Mouse (Mus musculus) left cerebral cortex, adult 6 months (tissue): ENCODE data around the gene Ssr2. TPM values are rescaled to one million over a fixed set of nuclear protein-coding genes. Genes with fewer than 3 reads are reported as not detected.

Source experiments
- long read RNA-seq, 2 experiments: library from polyadenylated mRNA; unstranded; transcript quantifications; one replicate each; pipeline ENCODE4 v2.0.0; 2019 to 2020
- polyA plus RNA-seq: library from polyadenylated mRNA; unstranded; fragments of <200 nt; fragmentation: Nextera tagmentation; gene quantifications from 2 replicates; pipeline ENCODE4 v1.2.3, GENCODE M21; 2021

Gene Ssr2
- 189 and 202 TPM in 2 replicates for polyA plus RNA-seq
- long read RNA-seq, experiment 1, transcript Ssr2-201 (5 exons, 1,189 nt): minor isoform, 27 of 128 reads
- long read RNA-seq, experiment 1, transcript Ssr2-207 (6 exons, 1,059 nt): major isoform, 95 of 128 reads
- long read RNA-seq, experiment 1, partial matches to known transcripts: 2 of 128 reads
- long read RNA-seq, experiment 1, other reads (novel, unspliced or antisense): 4 of 128 reads
- long read RNA-seq, experiment 2, transcript Ssr2-207 (6 exons, 1,059 nt): major isoform, 129 of 186 reads
- long read RNA-seq, experiment 2, transcript Ssr2-201 (5 exons, 1,189 nt): minor isoform, 43 of 186 reads
- long read RNA-seq, experiment 2, partial matches to known transcripts: 11 of 186 reads
- long read RNA-seq, experiment 2, other reads (novel, unspliced or antisense): 3 of 186 reads

DNA sequence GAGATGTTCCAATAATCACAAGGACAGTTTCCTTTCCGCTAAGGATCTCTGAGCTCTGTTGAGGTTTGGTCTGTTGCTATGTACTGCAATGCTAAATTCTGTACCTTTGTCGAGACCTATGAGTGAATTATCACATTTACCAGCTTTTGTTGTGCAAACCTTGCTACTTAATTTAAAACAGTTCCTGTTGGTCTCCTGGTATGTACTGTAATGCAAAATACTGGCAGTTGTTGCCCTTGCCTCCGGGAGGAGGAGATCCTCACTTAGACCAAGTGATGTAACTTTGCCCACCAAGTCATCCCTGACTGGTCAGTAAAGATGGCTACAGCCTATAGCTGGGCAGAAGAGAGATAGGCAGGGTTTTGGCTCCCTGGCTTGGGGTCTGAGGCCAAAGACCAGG, at the start of gene Ssr2:
Gene Ssr2, plus strand, starts transcription at position 337 of the 400 bp plus-strand sequence.

DNA sequence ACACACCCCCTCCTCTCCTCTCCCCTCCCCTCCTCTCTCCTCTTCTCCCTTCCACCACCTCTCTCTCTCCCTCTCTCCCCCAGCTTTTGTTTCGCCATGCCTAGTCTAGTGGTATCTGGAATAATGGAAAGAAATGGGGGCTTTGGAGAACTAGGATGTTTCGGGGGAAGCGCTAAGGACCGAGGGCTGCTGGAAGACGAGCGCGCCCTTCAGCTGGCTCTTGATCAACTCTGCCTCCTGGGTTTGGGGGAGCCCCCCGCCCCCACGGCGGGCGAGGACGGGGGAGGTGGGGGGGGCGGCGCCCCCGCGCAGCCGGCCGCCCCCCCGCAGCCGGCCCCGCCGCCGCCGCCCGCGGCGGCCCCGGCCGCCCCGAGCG, 43.4 kb upstream of the Ssr2 start, which contains the start of gene Mex3a:
Gene Mex3a, plus strand, starts transcription at position 97 of the 376 bp plus-strand sequence.

DNA sequence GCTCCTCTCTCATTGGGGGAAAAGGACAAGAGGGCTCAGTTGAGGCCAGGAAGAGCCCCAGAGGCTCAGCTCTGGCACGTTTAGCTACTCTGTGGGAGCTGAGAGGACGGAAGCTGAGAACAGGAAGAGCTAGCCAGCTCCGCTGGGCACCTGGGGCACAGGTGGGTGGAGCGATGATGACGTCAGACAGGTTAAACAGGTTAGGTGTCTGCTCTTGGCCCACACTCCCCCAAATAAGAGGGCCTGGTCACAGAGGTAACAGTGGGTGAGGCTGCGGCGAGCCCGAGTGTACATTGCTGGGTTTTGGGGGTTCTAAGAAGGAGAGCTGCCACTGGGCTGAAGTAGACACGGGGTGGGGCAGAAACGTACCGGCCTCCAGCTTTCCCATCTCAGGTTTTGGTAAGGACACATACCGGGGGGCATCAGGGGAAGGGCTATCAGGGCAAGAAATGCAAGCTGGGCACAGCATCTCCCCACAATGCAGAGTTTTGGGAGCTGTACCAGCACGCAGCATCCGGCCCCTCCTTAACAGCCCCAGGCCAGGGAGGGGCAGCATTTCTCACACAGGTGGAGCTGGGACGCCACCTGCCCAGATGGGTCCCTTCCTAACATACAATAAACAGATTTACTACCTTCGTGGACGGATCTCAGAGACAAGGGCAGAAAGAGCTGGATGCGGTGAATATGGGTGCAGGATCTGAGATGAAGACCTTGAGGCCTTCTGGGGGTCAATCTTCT, 27.3 kb upstream of the Ssr2 start, which contains the start of gene Rab25:
Gene Rab25, minus strand, starts transcription at position 121 of the 738 bp plus-strand sequence.

DNA sequence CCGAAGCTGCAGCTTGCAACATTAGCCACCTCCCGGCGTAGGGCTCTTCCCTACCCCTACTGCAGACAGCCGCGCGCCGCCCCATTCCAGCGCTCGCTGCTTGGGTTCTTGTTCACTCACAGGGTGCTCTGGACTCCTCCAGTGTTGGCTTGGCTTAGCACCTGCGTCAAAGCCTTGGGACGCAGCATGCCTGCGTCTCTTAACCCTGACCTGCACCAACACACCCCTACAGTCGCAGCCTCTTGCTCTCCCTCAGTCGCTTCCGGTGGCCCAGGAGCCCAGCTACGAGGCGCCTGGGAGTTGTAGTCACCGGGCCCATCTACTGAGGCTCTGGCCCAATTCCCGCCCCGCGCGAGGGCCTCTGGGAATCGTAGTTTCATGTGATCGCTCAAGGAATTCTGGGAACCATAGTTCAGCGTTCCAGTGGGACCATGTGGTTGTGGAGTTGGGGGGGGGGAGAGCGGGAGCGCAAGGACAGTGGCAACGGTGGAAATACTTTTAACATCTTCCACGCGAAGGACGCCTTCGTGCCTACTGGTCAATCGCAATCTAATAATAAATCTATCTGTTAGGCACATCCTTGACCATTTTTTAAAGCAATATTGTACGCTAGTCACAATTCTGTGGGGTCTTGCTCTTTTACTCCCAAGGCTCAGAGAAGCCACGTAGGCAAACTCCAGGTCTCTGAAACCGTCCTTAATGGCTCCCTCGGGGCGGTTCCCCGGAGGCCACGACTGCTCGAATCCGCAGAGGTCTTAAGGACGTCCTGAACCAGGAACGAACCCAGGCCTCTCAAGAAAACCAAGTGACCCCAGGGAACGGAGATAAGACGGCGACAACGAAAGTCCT, 22.8 kb upstream of the Ssr2 start, which contains the start of gene Lamtor2:
Gene Lamtor2, minus strand, starts transcription at position 399 of the 849 bp plus-strand sequence.

DNA sequence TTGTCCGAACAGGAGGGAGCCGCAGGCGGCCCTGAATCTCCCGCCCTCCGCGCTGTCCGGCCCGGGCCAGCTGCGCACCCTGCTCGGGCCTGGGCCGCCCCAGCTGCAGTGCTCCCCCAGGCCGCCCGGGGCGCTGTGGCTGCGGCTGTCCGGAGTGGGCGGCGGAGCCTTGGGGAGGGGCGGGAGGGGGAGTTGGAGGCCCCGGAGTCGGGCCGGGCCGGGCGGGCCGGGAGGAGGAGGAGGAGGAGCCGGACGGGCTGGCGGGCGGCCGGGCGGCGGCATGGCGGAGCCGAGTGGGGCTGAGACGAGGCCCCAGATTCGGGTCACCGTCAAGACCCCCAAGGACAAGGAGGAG, 22.2 kb upstream of the Ssr2 start, which contains the start of gene Ubqln4:
Gene Ubqln4, plus strand, starts transcription at position 234 of the 355 bp plus-strand sequence.

DNA sequence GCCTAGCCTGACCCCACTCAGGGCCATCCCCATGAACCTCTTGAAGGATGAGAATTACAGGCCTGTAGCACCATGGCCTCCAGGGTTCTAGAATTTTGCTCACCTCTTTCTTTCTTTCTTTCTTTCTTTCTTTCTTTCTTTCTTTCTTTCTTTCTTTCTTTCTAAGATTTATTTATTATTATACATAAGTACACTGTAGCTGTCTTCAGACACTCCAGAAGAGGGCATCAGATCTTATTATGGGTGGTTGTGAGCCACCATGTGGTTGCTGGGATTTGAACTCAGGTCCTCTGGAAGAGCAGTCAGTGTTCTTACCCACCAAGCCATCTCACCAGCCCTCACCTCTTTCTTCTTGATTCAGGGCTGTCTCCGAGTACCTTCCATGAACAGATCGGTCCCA, 30.0 kb downstream of the Ssr2 start, which contains the start of gene Arhgef2:
Gene Arhgef2, plus strand, starts transcription at position 301 of the 400 bp plus-strand sequence.

Other genes starting within 250 kb of the Ssr2 start
- 2.0 and 2.1 TPM in 2 replicates for gene Tmem79, start 239.7 kb upstream of the Ssr2 start, polyA plus RNA-seq
- 8.0 and 9.2 TPM in 2 replicates for gene Smg5, start 239.6 kb upstream of the Ssr2 start, polyA plus RNA-seq
- 11.8 and 12.5 TPM in 2 replicates for gene Paqr6, start 211.3 kb upstream of the Ssr2 start, polyA plus RNA-seq
- gene Bglap3, start 203.1 kb upstream of the Ssr2 start, polyA plus RNA-seq: 0.42 and 0.59 TPM in 2 replicates
- 1.0 and 1.1 TPM in 2 replicates for gene Bglap2, start 197.2 kb upstream of the Ssr2 start, polyA plus RNA-seq
- gene Bglap, start 191.4 kb upstream of the Ssr2 start, polyA plus RNA-seq: not detected in 2 replicates
- gene Pmf1, start 165.5 kb upstream of the Ssr2 start, polyA plus RNA-seq: 7.3 and 9.7 TPM in 2 replicates
- gene Slc25a44, start 150.7 kb upstream of the Ssr2 start, polyA plus RNA-seq: 41.1 and 42.3 TPM in 2 replicates
- 14.1 and 17.3 TPM in 2 replicates for gene Sema4a, start 114.7 kb upstream of the Ssr2 start, polyA plus RNA-seq
- gene Lmna, start 65.9 kb upstream of the Ssr2 start, polyA plus RNA-seq: 51.8 and 54.5 TPM in 2 replicates
- 0.29 and 0.49 TPM in 2 replicates for gene Mex3a, start 43.5 kb upstream of the Ssr2 start, polyA plus RNA-seq
- not detected in 2 replicates for gene Rab25, start 27.6 kb upstream of the Ssr2 start, polyA plus RNA-seq
- 138 and 243 TPM in 2 replicates for gene Lamtor2, start 22.8 kb upstream of the Ssr2 start, polyA plus RNA-seq
- gene Ubqln4, start 22.1 kb upstream of the Ssr2 start, polyA plus RNA-seq: 15.4 and 27.8 TPM in 2 replicates
- 48.6 and 53.4 TPM in 2 replicates for gene Arhgef2, start 30.1 kb downstream of the Ssr2 start, polyA plus RNA-seq
- gene Rxfp4, start 77.3 kb downstream of the Ssr2 start, polyA plus RNA-seq: not detected in 2 replicates
- 22.7 and 35.6 TPM in 2 replicates for gene Khdc4, start 109.9 kb downstream of the Ssr2 start, polyA plus RNA-seq
- 55.4 and 59.7 TPM in 2 replicates for gene Rit1, start 141.0 kb downstream of the Ssr2 start, polyA plus RNA-seq
- gene Syt11, start 199.3 kb downstream of the Ssr2 start, polyA plus RNA-seq: 266 and 273 TPM in 2 replicates